8 mouse cellular contexts compared by ENCODE assay signal in genomic region chr10:79853392-79853791, GRCm38 (mm10). TPM values are rescaled to one million over a fixed set of nuclear protein-coding genes. Genes with fewer than 3 reads are reported as not detected.
A peak's percentile ranks its signal among the peaks of the same experiment; 100 is the strongest.
DNase-seq lines count a peak whose midpoint lies in the region; ATAC-seq lines count a peak whose summit lies in the region.

No protein-coding gene starts in this region.

- H3K36me3 ChIP-seq in hindbrain, embryonic 13.5 days = peaks cover 17% of the 10 kb centered on the region

- peaks cover 58% of the 10 kb centered on the region for H3K4me1 ChIP-seq in hindbrain, embryonic 13.5 days (replicated peaks)

- H3K4me3 ChIP-seq in hindbrain, embryonic 13.5 days = peak overlapping the region; percentile 100

- H3K27ac ChIP-seq in hindbrain, embryonic 13.5 days = peak overlapping the region; percentile 100

- 0 out of 2 replicates have a peak, but pooled peaks have one; percentile 5 for ATAC-seq in hindbrain, embryonic 13.5 days (ENCODE audit: low FRiP score)

- H3K9me3 ChIP-seq in hindbrain, embryonic 13.5 days = no peaks in the 10 kb centered on the region

- peak; percentile 100 for DNase-seq in NIH3T3 (ENCODE audit: low read depth)
- peak; percentile 95 to 97 for DNase-seq in cerebellum, postnatal 14 days
- DNase-seq in frontal cortex, postnatal 14 days (ENCODE audit: low spot score in 2 of 2) = peak; percentile 79 to 85
- peak; percentile 73 to 74 for DNase-seq in left cerebral cortex, adult 18-20 months (ENCODE audit: low spot score in 2 of 2)
- peak; percentile 97 for DNase-seq in lung, postnatal 36 days
- DNase-seq in right cerebral cortex, postnatal 36 days (ENCODE audit: low spot score in 2 of 2) = peak; percentile 67 to 72
- peak; percentile 90 for DNase-seq in yolk sac, embryonic 10.5 days (ENCODE audit: low spot score)

- peak overlapping the region; percentile 82 for H3K9ac ChIP-seq in hindbrain, embryonic 13.5 days

- H3K4me2 ChIP-seq in hindbrain, embryonic 13.5 days = peak overlapping the region; percentile 69

- no peaks in the 10 kb centered on the region for H3K27me3 ChIP-seq in hindbrain, embryonic 13.5 days

- 2% methylated on average over 15 of the region's 15 CpGs for WGBS in hindbrain, embryonic 13.5 days

RNA-seq across cellular contexts. Expression of gene Ptbp1, which starts 0.8 kb away (rescaled TPM):
- 84.7 and 86.0 TPM in 2 replicates for polyA plus RNA-seq in hindbrain, embryonic 13.5 days (2015; fragmentation: Nextera tagmentation; extraction: Ambion mirVana)
- total RNA-seq in left cerebral cortex, adult 18-20 months (2021) = 10 to 100 TPM; 54.3 to 62.5 TPM

RNA-seq across cellular contexts. Expression of gene Prtn3, which starts 20.9 kb away (rescaled TPM):
- polyA plus RNA-seq in hindbrain, embryonic 13.5 days (2015; fragmentation: Nextera tagmentation; extraction: Ambion mirVana) = 13.9 and 15.6 TPM in 2 replicates
- total RNA-seq in left cerebral cortex, adult 18-20 months (2021) = 1 to 10 TPM; 2.2 to 2.3 TPM

RNA-seq across cellular contexts. Expression of gene Plppr3, which starts 21.0 kb away (rescaled TPM):
- polyA plus RNA-seq in hindbrain, embryonic 13.5 days (2015; fragmentation: Nextera tagmentation; extraction: Ambion mirVana) = 396 and 407 TPM in 2 replicates
- 10 to 100 TPM; 55.6 to 58.0 TPM for total RNA-seq in left cerebral cortex, adult 18-20 months (2021)

RNA-seq across cellular contexts. Expression of gene Misp, which starts 32.6 kb away (rescaled TPM):
- 0.84 and 1.0 TPM in 2 replicates for polyA plus RNA-seq in hindbrain, embryonic 13.5 days (2015; fragmentation: Nextera tagmentation; extraction: Ambion mirVana)
- under 1 TPM; 0.61 to 0.86 TPM for total RNA-seq in left cerebral cortex, adult 18-20 months (2021)

RNA-seq across cellular contexts. Expression of gene Elane, which starts 32.7 kb away (rescaled TPM):
- polyA plus RNA-seq in hindbrain, embryonic 13.5 days (2015; fragmentation: Nextera tagmentation; extraction: Ambion mirVana) = 0.34 TPM in 1 of 2 replicates, not detected in the other
- total RNA-seq in left cerebral cortex, adult 18-20 months (2021) = not detected

Comparison
In these comparisons a context has a peak if more than half of its experiments do, and no peak if none do; other contexts are left out.
1. Peak in every context shown above with its lines: DNase-seq, ATAC-seq, H3K4me3 ChIP-seq and H3K27ac ChIP-seq.